Mouse (Mus musculus) hindbrain, embryonic 13.5 days (tissue): ENCODE results near the gene Tmem116. TPM values are rescaled to one million over a fixed set of nuclear protein-coding genes. Genes with fewer than 3 reads are reported as not detected.
"Not testable (repeated sequence)": the region's sequence is repeated elsewhere in the genome, so short reads cannot be mapped to it uniquely, and the experiment has no call there.

Experiments
- ATAC-seq: fragments of 200-750 bp; cut with Nextera tagmentation; 2 replicates; pipeline ENCODE4 v1.8.0; 2017; ENCODE audit warnings: moderate TSS enrichment; ENCODE audit not compliant: low FRiP score
- H3K27ac ChIP-seq: fragments of 300-500 bp; sonication (generic); 2 replicates; pipeline ENCODE4 v1.5.1; 2015; ENCODE audit warnings: inconsistent platforms, mild to moderate bottlenecking, moderate library complexity
- H3K27me3 ChIP-seq: fragments of 300-500 bp; sonication (generic); 2 replicates; pipeline ENCODE4 v1.6.1; 2015; ENCODE audit warnings: mild to moderate bottlenecking, inconsistent platforms
- H3K36me3 ChIP-seq: fragments of 300-500 bp; sonication (generic); 2 replicates; pipeline ENCODE4 v1.6.1; 2015; ENCODE audit warnings: mild to moderate bottlenecking, inconsistent platforms
- H3K4me1 ChIP-seq: fragments of 300-500 bp; sonication (generic); replicated peaks from 2 replicates; pipeline ENCODE4 v1.6.1; 2015; ENCODE audit warnings: inconsistent platforms
- H3K4me2 ChIP-seq: fragments of 300-500 bp; sonication (generic); 2 replicates; pipeline ENCODE4 v1.6.1; 2015; ENCODE audit warnings: inconsistent platforms, mild to moderate bottlenecking, moderate library complexity
- H3K4me3 ChIP-seq: fragments of 300-500 bp; sonication (generic); 2 replicates; pipeline ENCODE4 v1.5.1; 2015; ENCODE audit warnings: mild to moderate bottlenecking, inconsistent platforms
- H3K9ac ChIP-seq: fragments of 300-500 bp; sonication (generic); 2 replicates; pipeline ENCODE4 v1.6.1; 2015; ENCODE audit warnings: mild to moderate bottlenecking, inconsistent platforms
- H3K9me3 ChIP-seq: fragments of 300-500 bp; sonication (generic); 2 replicates; pipeline ENCODE4 v1.6.1; 2016; ENCODE audit warnings: inconsistent platforms
- whole genome bisulfite sequencing: fragments of 180-500 bp; shearing (Covaris S2); methylation state at CpG from one replicate; pipeline ENCODE4 v1.1.7; 2015; 5-methylcytosine and 5-hydroxymethylcytosine counted together
- polyA plus RNA-seq: library from polyadenylated mRNA; unstranded; fragments of >200 nt; fragmentation: Nextera tagmentation; extraction: Ambion mirVana; gene quantifications from 2 replicates; pipeline ENCODE4 v1.2.1, GENCODE M21; 2015

Gene Tmem116
- polyA plus RNA-seq, 1 experiment from 2014 or later: 2.2 TPM

GRCm38 (mm10) chr5:121469566-121469965, 17.9 kb downstream of the Tmem116 start:
- no peaks in the 10 kb centered on the region for H3K9me3 ChIP-seq
- 48% methylated on average over 3 of the region's 3 CpGs for WGBS
- ATAC-seq: no peak
- no peak overlapping the region for H3K4me2 ChIP-seq
- H3K4me1 ChIP-seq: no peaks in the 10 kb centered on the region
- no peaks in the 10 kb centered on the region for H3K36me3 ChIP-seq
- H3K9ac ChIP-seq: no peak overlapping the region
- H3K4me3 ChIP-seq: no peak overlapping the region
- H3K27ac ChIP-seq: no peak overlapping the region
- H3K27me3 ChIP-seq: no peaks in the 10 kb centered on the region

GRCm38 (mm10) chr5:121472411-121472810, 20.7 kb downstream of the Tmem116 start:
- no peak overlapping the region for H3K9ac ChIP-seq
- H3K4me3 ChIP-seq: no peak overlapping the region
- no peaks in the 10 kb centered on the region for H3K9me3 ChIP-seq
- H3K4me2 ChIP-seq: no peak overlapping the region
- H3K27ac ChIP-seq: no peak overlapping the region
- H3K4me1 ChIP-seq: no peaks in the 10 kb centered on the region
- no peaks in the 10 kb centered on the region for H3K27me3 ChIP-seq
- ATAC-seq: no peak
- WGBS: 86% methylated on average over 2 of the region's 2 CpGs
- H3K36me3 ChIP-seq: no peaks in the 10 kb centered on the region

GRCm38 (mm10) chr5:121474610-121475009, 22.9 kb downstream of the Tmem116 start:
- WGBS: 85% methylated on average over 7 of the region's 7 CpGs
- H3K27me3 ChIP-seq: no peaks in the 10 kb centered on the region
- no peaks in the 10 kb centered on the region for H3K36me3 ChIP-seq
- H3K4me2 ChIP-seq: no peak overlapping the region
- ATAC-seq: no peak
- H3K9ac ChIP-seq: no peak overlapping the region
- no peak overlapping the region for H3K4me3 ChIP-seq
- H3K9me3 ChIP-seq: no peaks in the 10 kb centered on the region
- H3K4me1 ChIP-seq: no peaks in the 10 kb centered on the region
- H3K27ac ChIP-seq: no peak overlapping the region

- Histone ChIP-seq H3K4me1 (no peaks in the 10 kb centered on the region), H3K4me3 (no peak overlapping the region), H3K27ac (no peak overlapping the region), H3K27me3 (no peaks in the 10 kb centered on the region), H3K9me3 (no peaks in the 10 kb centered on the region), H3K4me2 (no peak overlapping the region), H3K9ac (no peak overlapping the region), H3K36me3 (no peaks in the 10 kb centered on the region)
- WGBS: 88% methylated on average over 1 of the region's 1 CpGs
- ATAC-seq: no peak
Measured at GRCm38 (mm10) chr5:121476040-121476439, 24.3 kb downstream of the Tmem116 start.

- Histone ChIP-seq H3K9ac (no peak overlapping the region), H3K36me3 (no peaks in the 10 kb centered on the region), H3K27me3 (no peaks in the 10 kb centered on the region), H3K27ac (no peak overlapping the region), H3K4me2 (no peak overlapping the region), H3K4me1 (no peaks in the 10 kb centered on the region), H3K4me3 (no peak overlapping the region), H3K9me3 (no peaks in the 10 kb centered on the region)
- no peak for ATAC-seq
- 32% methylated on average over 3 of the region's 3 CpGs for WGBS
Measured at GRCm38 (mm10) chr5:121477680-121478079, 26.0 kb downstream of the Tmem116 start.

- Histone ChIP-seq H3K4me2 (no peak overlapping the region), H3K9me3 (no peaks in the 10 kb centered on the region), H3K9ac (no peak overlapping the region), H3K36me3 (no peaks in the 10 kb centered on the region), H3K27ac (no peak overlapping the region), H3K4me3 (no peak overlapping the region), H3K27me3 (no peaks in the 10 kb centered on the region), H3K4me1 (no peaks in the 10 kb centered on the region)
- no peak for ATAC-seq
- 85% methylated on average over 5 of the region's 5 CpGs for WGBS
Measured at GRCm38 (mm10) chr5:121484801-121485200, 33.1 kb downstream of the Tmem116 start.

GRCm38 (mm10) chr5:121493305-121493704, 41.6 kb downstream of the Tmem116 start:
- WGBS: 83% methylated on average over 8 of the region's 8 CpGs
- Histone ChIP-seq H3K27ac (no peak overlapping the region), H3K4me2 (no peak overlapping the region), H3K4me1 (no peaks in the 10 kb centered on the region), H3K9ac (no peak overlapping the region), H3K27me3 (no peaks in the 10 kb centered on the region), H3K9me3 (no peaks in the 10 kb centered on the region), H3K4me3 (no peak overlapping the region), H3K36me3 (no peaks in the 10 kb centered on the region)
- no peak for ATAC-seq

GRCm38 (mm10) chr5:121500719-121501118, 49.0 kb downstream of the Tmem116 start:
- H3K4me2 ChIP-seq: no peak overlapping the region
- H3K9ac ChIP-seq: no peak overlapping the region
- H3K9me3 ChIP-seq: no peaks in the 10 kb centered on the region
- no peaks in the 10 kb centered on the region for H3K36me3 ChIP-seq
- no peaks in the 10 kb centered on the region for H3K4me1 ChIP-seq
- no peak overlapping the region for H3K4me3 ChIP-seq
- H3K27me3 ChIP-seq: no peaks in the 10 kb centered on the region
- no peak for ATAC-seq
- H3K27ac ChIP-seq: no peak overlapping the region
- 75% methylated on average over 7 of the region's 7 CpGs for WGBS

- not testable (repeated sequence) for H3K9me3 ChIP-seq, H3K4me2 ChIP-seq, H3K36me3 ChIP-seq, ATAC-seq, H3K27me3 ChIP-seq, H3K27ac ChIP-seq, H3K4me1 ChIP-seq, H3K9ac ChIP-seq, H3K4me3 ChIP-seq
- 79% methylated on average over 11 of the region's 17 CpGs for WGBS
Measured at GRCm38 (mm10) chr5:121501424-121501996, 49.8 kb downstream of the Tmem116 start.

GRCm38 (mm10) chr5:121503231-121503630, 51.5 kb downstream of the Tmem116 start, which contains the start of gene Adam1b:
Gene Adam1b (minus strand): TSS chr5:121503435.
- no peak within 1 kb of the TSS for H3K4me3 ChIP-seq
- H3K9ac ChIP-seq: no peak within 1 kb of the TSS
- H3K36me3 ChIP-seq: no peaks in the 10 kb centered on the region
- no peaks in the 10 kb centered on the region for H3K9me3 ChIP-seq
- H3K27ac ChIP-seq: no peak within 1 kb of the TSS
- no peak within 1 kb of the TSS for H3K4me2 ChIP-seq
- 87% methylated on average over 3 of the region's 3 CpGs for WGBS
- H3K4me1 ChIP-seq: no peaks in the 10 kb centered on the region
- no peaks in the 10 kb centered on the region for H3K27me3 ChIP-seq
- no peak for ATAC-seq

- no peak for ATAC-seq
- no peaks in the 10 kb centered on the region for H3K4me1 ChIP-seq
- H3K27me3 ChIP-seq: no peaks in the 10 kb centered on the region
- H3K27ac ChIP-seq: no peak overlapping the region
- H3K4me2 ChIP-seq: no peak overlapping the region
- H3K4me3 ChIP-seq: no peak overlapping the region
- H3K36me3 ChIP-seq: no peaks in the 10 kb centered on the region
- no peak overlapping the region for H3K9ac ChIP-seq
- H3K9me3 ChIP-seq: no peaks in the 10 kb centered on the region
- 100% methylated on average over 1 of the region's 1 CpGs for WGBS
Measured at GRCm38 (mm10) chr5:121506846-121507245, 55.2 kb downstream of the Tmem116 start.

GRCm38 (mm10) chr5:121510009-121510408, 58.3 kb downstream of the Tmem116 start:
- ATAC-seq: no peak
- no peaks in the 10 kb centered on the region for H3K27me3 ChIP-seq
- H3K4me1 ChIP-seq: no peaks in the 10 kb centered on the region
- no peak overlapping the region for H3K27ac ChIP-seq
- no peak overlapping the region for H3K4me2 ChIP-seq
- no peaks in the 10 kb centered on the region for H3K9me3 ChIP-seq
- WGBS: 87% methylated on average over 7 of the region's 7 CpGs
- H3K9ac ChIP-seq: no peak overlapping the region
- no peak overlapping the region for H3K4me3 ChIP-seq
- H3K36me3 ChIP-seq: no peaks in the 10 kb centered on the region

- no peak overlapping the region for H3K9ac ChIP-seq
- WGBS: 93% methylated on average over 9 of the region's 9 CpGs
- ATAC-seq: no peak
Measured at GRCm38 (mm10) chr5:121518983-121519382, 67.3 kb downstream of the Tmem116 start.

More at GRCm38 (mm10) chr5:121518983-121519382, 67.3 kb downstream of the Tmem116 start:
- Histone ChIP-seq H3K36me3 (peaks cover 47% of the 10 kb centered on the region), H3K4me1 (no peaks in the 10 kb centered on the region), H3K27me3 (no peaks in the 10 kb centered on the region), H3K4me2 (no peak overlapping the region), H3K27ac (no peak overlapping the region), H3K9me3 (no peaks in the 10 kb centered on the region), H3K4me3 (no peak overlapping the region)
